Mouse (Mus musculus) bone marrow, adult 2 months (tissue): ENCODE measurements around the gene Cav3. TPM values are rescaled to one million over a fixed set of nuclear protein-coding genes. Genes with fewer than 3 reads are reported as not detected.

ENCODE experiments used
- H3K27ac ChIP-seq: fragments of 200-500 bp; 2 replicates; pipeline ENCODE4 v1.5.1; 2012; ENCODE audit warnings: low read depth, mild to moderate bottlenecking, control low read depth, inconsistent platforms, low read length; ENCODE audit not compliant: control insufficient read depth, poor library complexity, insufficient read depth
- H3K4me1 ChIP-seq: fragments of 200-500 bp; 2 replicates; pipeline ENCODE4 v1.6.1; 2011; ENCODE audit warnings: low read length; ENCODE audit not compliant: control insufficient read depth, insufficient read depth
- H3K4me3 ChIP-seq: fragments of 200-500 bp; replicated peaks from 2 replicates; pipeline ENCODE3; 2011; ENCODE audit warnings: mild to moderate bottlenecking, low read depth, low read length, control low read depth; ENCODE audit not compliant: control insufficient read depth
- CTCF ChIP-seq: fragments of 200-500 bp; IDR thresholded peaks from 2 replicates; pipeline ENCODE4 v1.5.1; 2011; ENCODE audit warnings: low read length, control low read depth; ENCODE audit not compliant: control insufficient read depth, insufficient read depth
- POLR2A ChIP-seq: fragments of 200-500 bp; IDR thresholded peaks from 2 replicates; pipeline ENCODE4 v1.6.1; 2011; ENCODE audit warnings: low read depth, mild to moderate bottlenecking, control low read depth, low read length, borderline replicate concordance; ENCODE audit not compliant: control insufficient read depth
- WGBS: fragments of 180-500 bp; shearing (Covaris S2); methylation state at CpG from one replicate; pipeline ENCODE4 v1.1.7; 2018; 5-methylcytosine and 5-hydroxymethylcytosine counted together
- polyA plus RNA-seq: library from polyadenylated mRNA; stranded (reverse); fragments of >200 nt; gene quantifications from 2 replicates; pipeline ENCODE4 v1.2.4, GENCODE M21; 2011; ENCODE audit warnings: low replicate concordance; ENCODE audit not compliant: missing spikeins, insufficient read depth, insufficient read length

The Cav3 gene
- polyA plus RNA-seq, 1 experiment: not detected

- no peak overlapping the region for H3K4me3 ChIP-seq
- TF ChIP-seq POLR2A: no peak
- TF ChIP-seq CTCF: no peak
- WGBS: 64% methylated on average over 3 of the region's 3 CpGs
- no peak overlapping the region for H3K27ac ChIP-seq
- no peaks in the 10 kb centered on the region for H3K4me1 ChIP-seq
These were observed 6.1 kb downstream of the Cav3 start for GRCm38 (mm10) chr6:112465441-112465840.

GRCm38 (mm10) chr6:112466001-112466400 lies 6.7 kb downstream of the Cav3 start:
- Histone ChIP-seq H3K4me1 (no peaks in the 10 kb centered on the region), H3K27ac (no peak overlapping the region), H3K4me3 (no peak overlapping the region)
- TF ChIP-seq CTCF: no peak
- no peak for TF ChIP-seq POLR2A

GRCm38 (mm10) chr6:112471644-112472043 lies 12.3 kb downstream of the Cav3 start:
- 8% methylated on average over 4 of the region's 4 CpGs for WGBS

GRCm38 (mm10) chr6:112479861-112480260 lies 20.6 kb downstream of the Cav3 start:
- Histone ChIP-seq H3K27ac (no peak overlapping the region), H3K4me3 (no peak overlapping the region), H3K4me1 (no peaks in the 10 kb centered on the region)
- TF ChIP-seq POLR2A: no peak
- TF ChIP-seq CTCF: no peak
- WGBS: 47% methylated on average over 13 of the region's 13 CpGs

More at GRCm38 (mm10) chr6:112471644-112472043, 12.3 kb downstream of the Cav3 start:
- Histone ChIP-seq H3K4me1 (no peaks in the 10 kb centered on the region), H3K27ac (no peak overlapping the region), H3K4me3 (no peak overlapping the region)
- TF ChIP-seq CTCF (no peak), POLR2A (no peak)

GRCm38 (mm10) chr6:112484316-112484715 lies 25.0 kb downstream of the Cav3 start:
- no peaks in the 10 kb centered on the region for H3K4me1 ChIP-seq
- no peak for TF ChIP-seq POLR2A
- TF ChIP-seq CTCF: peak; percentile 49; the same call in 1 of the 2 replicates
- WGBS: 4% methylated on average over 4 of the region's 4 CpGs
- H3K27ac ChIP-seq: no peak overlapping the region
- no peak overlapping the region for H3K4me3 ChIP-seq

- Histone ChIP-seq H3K4me1 (no peaks in the 10 kb centered on the region), H3K27ac (no peak overlapping the region), H3K4me3 (no peak overlapping the region)
- no peak for TF ChIP-seq CTCF
- TF ChIP-seq POLR2A: no peak
- 76% methylated on average over 5 of the region's 5 CpGs for whole genome bisulfite sequencing
These were observed 28.7 kb downstream of the Cav3 start for GRCm38 (mm10) chr6:112487993-112488392.

GRCm38 (mm10) chr6:112488821-112489180 lies 29.5 kb downstream of the Cav3 start:
- no peak overlapping the region for H3K4me3 ChIP-seq
- WGBS: 37% methylated on average over 24 of the region's 24 CpGs
- no peak for TF ChIP-seq POLR2A
- no peak for TF ChIP-seq CTCF
- H3K4me1 ChIP-seq: no peaks in the 10 kb centered on the region
- H3K27ac ChIP-seq: no peak overlapping the region

- Histone ChIP-seq H3K4me1 (no peaks in the 10 kb centered on the region), H3K4me3 (no peak overlapping the region), H3K27ac (no peak overlapping the region)
- TF ChIP-seq CTCF (no peak), POLR2A (no peak)
- 5% methylated on average over 72 of the region's 72 CpGs for WGBS
These were observed 30.0 kb downstream of the Cav3 start for GRCm38 (mm10) chr6:112489181-112489909.

- no peak within 1 kb of the TSS for H3K27ac ChIP-seq
- WGBS: 7% methylated on average over 24 of the region's 24 CpGs
- TF ChIP-seq CTCF: no peak
- TF ChIP-seq POLR2A: no peak
- no peaks in the 10 kb centered on the region for H3K4me1 ChIP-seq
- no peak within 1 kb of the TSS for H3K4me3 ChIP-seq
These were observed 30.7 kb downstream of the Cav3 start, which contains the start of gene Oxtr for GRCm38 (mm10) chr6:112489910-112490559. Oxtr (minus strand) TSS chr6:112489943.
